Mouse (Mus musculus) v-Abl transformed pro-B cells (cell line): Measurements from ENCODE around the gene Dnah5.
"Not testable (repeated sequence)": the region's sequence is repeated elsewhere in the genome, so short reads cannot be mapped to it uniquely, and the experiment has no call there.

Source experiments
- in situ Hi-C, 2 experiments: fragments of 400-800 bp; cut with MboI; formaldehyde crosslinking; loops; one replicate each; pipeline ENCODE4 v1.15.1; 2025; ENCODE audit not compliant: unreplicated experiment in 2 of 2

Gene Dnah5

GRCm38 (mm10) chr15:28260250-28260649, 56.7 kb downstream of the Dnah5 start:
- in situ Hi-C loops: no loop called here

DNA sequence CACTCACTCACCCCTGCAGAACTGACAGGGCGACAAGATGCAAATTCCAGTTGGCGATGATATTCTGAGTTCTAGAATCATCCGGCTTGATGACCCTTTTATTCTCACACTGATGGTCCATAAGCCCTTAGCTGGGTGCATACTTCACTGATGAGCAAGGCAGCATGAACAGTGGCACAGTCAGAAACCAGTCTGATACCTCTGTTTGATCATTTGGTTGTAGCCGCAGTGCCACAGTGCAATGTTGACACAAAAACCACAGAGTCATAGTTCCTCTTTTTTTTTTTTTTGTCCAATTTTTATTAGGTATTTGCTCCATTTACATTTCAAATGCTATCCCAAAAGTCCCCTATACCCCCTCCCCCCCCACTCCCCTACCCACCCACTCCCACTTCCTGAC, 95.9 kb downstream of the Dnah5 start:
- in situ Hi-C loops: no loop called here

DNA sequence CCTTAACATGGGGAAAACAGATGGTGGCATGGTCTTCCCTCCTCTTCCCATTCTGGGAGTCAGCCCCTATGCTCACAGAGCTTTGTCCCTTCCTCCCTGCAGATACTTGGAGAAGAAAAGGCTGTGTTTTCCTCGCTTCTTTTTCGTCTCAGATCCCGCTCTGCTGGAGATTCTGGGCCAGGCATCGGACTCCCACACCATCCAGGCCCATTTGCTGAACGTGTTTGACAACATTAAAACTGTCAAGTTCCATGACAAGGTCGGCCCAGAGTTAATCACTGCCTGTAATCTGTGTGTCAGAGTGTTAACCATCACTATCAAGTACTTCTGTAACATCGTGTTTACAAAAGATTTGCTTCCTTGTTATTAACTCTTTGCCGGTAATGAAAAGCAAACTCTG, 103.6 kb downstream of the Dnah5 start:
- in situ Hi-C loops: no loop called here

- in situ Hi-C loops: no loop called here
Measured at GRCm38 (mm10) chr15:28307884-28308283, 104.3 kb downstream of the Dnah5 start.

GRCm38 (mm10) chr15:28310516-28310915, 107.0 kb downstream of the Dnah5 start:
- in situ Hi-C loops: no loop called here

GRCm38 (mm10) chr15:28313451-28313850, 109.9 kb downstream of the Dnah5 start:
- in situ Hi-C loops: no loop called here

DNA sequence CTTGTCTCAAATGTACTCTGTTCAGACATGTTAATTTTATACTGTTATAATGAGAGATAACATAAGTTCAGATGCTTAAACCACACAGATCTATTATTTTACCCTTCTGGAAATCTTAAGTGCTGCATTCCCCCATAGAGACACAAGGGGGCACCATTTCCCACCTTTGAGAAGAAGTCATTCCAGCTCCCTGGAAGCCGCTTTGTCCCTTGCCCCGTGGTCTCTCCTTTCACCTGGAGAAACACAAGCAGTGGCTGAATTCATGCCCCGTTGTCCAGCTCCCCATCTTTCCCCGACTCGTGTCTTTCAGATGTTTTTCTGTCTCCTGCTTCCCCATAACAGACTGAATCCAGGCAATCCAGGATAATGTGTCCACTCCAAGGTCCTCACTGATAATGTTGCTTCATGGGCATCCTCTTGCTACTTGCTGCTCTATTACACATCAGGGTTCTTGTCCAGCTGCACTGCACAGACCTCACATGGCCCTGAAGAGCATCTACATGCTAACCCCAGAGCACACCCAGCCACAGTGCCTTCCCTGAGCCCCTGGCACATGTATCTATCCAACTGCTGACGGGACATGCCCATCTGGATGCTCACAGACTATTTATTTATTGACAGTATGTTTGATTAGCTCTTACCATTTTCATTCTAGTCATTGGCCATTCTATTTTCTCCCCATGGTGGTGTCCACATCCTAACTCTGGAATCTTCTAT, 112.4 kb downstream of the Dnah5 start:
- in situ Hi-C loops: no loop called here

- in situ Hi-C loops: no loop called here
Measured at GRCm38 (mm10) chr15:28322533-28322932, 119.0 kb downstream of the Dnah5 start.

DNA sequence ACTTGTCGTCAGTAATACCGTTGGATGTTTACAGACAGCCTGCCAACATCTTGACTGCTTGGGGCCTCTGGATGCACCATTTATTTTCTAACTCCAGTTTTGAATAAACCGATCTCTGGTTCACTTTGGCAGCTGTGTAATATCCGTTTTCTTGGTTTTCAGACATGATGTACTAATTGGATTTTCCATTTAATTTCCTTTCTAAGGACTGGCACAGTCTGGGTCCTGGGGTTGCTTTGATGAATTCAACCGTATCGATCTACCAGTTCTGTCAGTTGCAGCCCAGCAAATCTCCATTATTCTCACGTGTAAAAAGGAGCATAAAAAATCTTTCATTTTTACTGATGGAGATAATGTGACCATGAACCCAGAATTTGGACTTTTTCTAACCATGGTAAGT, 123.4 kb downstream of the Dnah5 start:
- in situ Hi-C loops: no loop called here

- in situ Hi-C loops: no loop called here
Measured at GRCm38 (mm10) chr15:28327441-28327840, 123.9 kb downstream of the Dnah5 start.

GRCm38 (mm10) chr15:28341151-28341550, 137.6 kb downstream of the Dnah5 start:
- in situ Hi-C loops: no loop called here

DNA sequence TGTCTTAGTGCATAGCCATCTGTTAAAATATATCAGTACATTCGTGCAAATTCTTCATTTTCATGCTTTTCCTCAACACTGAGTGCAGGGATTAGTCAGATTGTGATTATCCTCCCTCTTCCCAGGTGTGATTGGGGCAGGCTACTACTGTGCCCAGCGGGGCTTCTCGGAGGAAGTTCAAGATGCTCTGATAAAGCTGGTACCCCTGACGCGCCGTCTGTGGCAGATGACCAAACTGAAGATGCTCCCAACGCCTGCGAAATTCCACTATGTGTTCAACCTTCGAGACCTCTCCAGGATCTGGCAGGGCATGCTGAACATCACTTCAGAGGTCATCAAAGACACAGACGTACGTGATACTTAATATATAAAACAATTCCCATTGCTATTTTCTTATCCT, 164.0 kb downstream of the Dnah5 start:
- in situ Hi-C loops: no loop called here

DNA sequence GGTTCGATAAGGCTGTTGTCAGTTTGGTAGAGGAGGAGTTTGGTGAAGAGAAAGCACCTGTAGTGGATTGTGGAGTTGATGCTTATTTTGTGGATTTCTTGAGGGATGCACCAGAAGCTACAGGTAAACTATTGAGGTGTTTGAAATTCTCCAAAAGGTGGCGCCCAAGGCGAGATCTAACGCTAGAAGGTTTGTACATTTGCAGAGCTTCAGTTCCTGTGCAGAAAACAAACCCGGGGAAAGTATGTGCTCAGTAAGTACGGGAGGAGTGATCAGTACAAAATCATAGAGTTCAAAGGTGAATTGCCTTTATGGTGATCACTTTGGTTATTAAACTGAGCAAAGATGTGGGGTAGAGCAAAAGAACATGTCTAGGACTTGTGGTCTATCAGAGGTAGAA, 166.9 kb downstream of the Dnah5 start:
- in situ Hi-C loops: no loop called here

GRCm38 (mm10) chr15:28371506-28371905, 168.0 kb downstream of the Dnah5 start:
- in situ Hi-C loops: no loop called here

GRCm38 (mm10) chr15:28374394-28374793, 170.8 kb downstream of the Dnah5 start:
- in situ Hi-C loops: no loop called here

GRCm38 (mm10) chr15:28380909-28381308, 177.4 kb downstream of the Dnah5 start:
- in situ Hi-C loops: no loop called here

DNA sequence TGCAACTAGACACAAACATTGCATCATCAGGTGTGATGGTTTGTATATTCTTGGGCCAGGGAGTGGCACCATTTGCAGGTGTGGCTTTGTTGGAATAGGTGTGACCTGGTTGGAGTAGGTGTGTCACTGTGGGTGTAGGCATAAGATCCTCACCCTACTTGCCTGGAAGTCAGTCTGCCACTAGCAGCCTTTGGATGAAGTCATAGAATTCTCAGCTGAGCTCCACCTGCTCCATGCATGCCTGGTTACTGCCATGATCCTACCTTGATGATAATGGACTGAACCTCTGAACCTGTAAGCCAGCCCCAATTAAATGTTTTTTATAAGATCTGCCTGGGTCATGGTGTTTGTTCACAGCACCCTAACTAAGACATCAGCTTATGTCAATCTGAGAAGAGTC, 190.2 kb downstream of the Dnah5 start:
- in situ Hi-C loops: not testable (repeated sequence)

DNA sequence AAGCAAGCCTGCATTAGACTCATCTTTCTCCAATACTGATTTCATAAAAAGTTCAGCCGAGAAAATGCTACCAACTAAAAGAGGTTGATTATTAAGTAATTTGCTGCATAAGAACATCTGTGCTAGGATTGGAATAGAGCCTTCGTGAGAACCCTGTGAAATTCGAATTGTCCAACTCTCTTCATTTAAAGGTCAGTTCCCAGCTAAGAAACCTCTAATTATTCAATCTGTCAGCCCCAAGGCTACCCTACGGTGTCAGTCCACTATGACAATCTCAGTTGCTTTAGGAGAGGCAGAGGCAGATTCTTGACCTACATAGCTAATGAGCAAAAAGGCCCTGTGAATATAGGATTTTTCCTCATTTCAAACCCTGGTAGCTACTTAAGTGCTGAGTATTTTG, 191.9 kb downstream of the Dnah5 start:
- in situ Hi-C loops: no loop called here

DNA sequence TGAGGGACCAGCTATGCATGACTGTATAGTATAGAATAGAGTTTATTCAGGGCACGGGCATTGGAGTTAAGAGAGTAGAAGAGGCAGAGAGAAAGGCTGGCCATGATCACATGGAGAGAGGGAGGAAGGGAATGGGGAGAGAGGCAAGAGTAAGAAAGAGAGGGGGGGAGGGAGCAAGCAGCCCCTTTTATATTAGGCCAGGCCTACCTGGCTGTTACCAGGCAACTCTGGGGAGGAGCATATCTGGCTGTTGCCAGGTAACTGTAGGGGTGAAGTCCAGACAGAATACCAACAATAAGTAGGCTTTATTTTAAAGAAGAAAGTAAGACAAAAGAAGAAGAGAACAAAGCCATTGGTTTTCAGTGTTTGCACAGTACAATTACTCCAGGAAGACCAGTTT, 194.9 kb downstream of the Dnah5 start:
- in situ Hi-C loops: no loop called here

DNA sequence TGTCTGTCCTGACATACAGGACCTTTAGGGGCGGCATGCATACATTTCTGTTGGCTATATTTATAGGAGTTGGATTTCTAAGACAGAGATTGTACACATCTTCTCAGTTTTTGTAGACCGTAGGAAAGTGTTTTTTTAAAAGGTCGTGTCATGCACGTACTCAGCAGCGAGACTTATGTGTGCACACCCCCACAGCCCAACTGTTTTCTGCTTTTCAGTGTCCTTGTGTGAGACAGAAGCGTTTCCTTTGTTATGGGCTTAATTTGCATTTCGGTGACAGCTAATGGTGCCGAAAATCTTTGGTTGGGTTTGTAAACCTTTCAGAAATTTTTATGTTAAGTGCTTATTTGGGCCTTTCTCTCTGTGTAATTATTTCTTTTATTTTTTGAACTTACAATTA, 195.7 kb downstream of the Dnah5 start:
- in situ Hi-C loops: no loop called here

DNA sequence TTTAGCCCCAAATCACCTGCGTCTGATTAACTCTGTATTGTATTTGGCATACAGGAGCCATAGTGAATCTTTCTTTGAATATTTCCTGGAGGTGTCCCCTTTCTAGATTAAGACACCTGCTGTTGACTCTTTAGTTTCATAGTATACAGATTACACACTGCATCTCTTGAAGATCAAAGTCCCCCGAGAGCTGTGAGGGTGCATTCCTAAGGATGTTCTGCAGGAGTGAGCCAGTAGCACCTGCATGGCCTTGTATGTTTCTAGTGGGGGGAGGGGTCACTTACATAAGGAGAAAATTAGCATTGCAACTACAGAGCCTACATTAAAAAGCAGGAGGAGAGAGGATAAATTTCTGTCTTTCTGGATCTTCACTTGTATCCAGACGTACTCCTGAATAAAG, 201.1 kb downstream of the Dnah5 start:
- in situ Hi-C loops: no loop called here

DNA sequence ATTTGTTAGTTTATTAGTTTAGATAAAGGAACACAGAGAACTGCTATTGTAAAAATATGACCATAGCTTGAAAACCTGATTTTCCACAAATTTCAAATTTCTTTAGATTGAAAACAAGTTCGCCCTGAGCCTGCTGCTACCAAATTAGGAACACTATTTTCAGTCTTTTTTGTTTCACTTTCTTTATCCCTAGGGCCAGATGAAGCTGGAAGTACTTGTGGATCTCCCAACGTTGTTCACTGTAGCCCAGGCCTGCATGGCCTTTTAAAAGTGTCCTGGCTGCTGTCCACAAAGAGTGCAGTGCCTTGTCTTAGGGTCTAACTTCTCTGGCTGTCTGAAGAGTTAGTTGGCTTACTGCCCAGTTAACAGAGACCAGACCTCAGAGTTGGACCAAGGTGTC, 201.6 kb downstream of the Dnah5 start:
- in situ Hi-C loops: no loop called here

GRCm38 (mm10) chr15:28439702-28440101, 236.2 kb downstream of the Dnah5 start:
- in situ Hi-C loops: no loop called here
